Mouse (Mus musculus): ENCODE results near the gene Tmx2.

- no peak for TF ChIP-seq CTCF (IDR thresholded peaks at IDR 0.05; ENCODE audit: control insufficient read depth, insufficient read depth, low read length)
- TF ChIP-seq POLR2A (IDR thresholded peaks at IDR 0.05; ENCODE audit: borderline replicate concordance, control insufficient read depth, low read depth, low read length), result no peak
Observed at GRCm38 (mm10) chr2:84723856-84724255, 44.9 kb upstream of the Tmx2 start.

Data from bone marrow, adult 2 months (tissue).